Mouse (Mus musculus): ENCODE data around the gene Twf2.

DNA sequence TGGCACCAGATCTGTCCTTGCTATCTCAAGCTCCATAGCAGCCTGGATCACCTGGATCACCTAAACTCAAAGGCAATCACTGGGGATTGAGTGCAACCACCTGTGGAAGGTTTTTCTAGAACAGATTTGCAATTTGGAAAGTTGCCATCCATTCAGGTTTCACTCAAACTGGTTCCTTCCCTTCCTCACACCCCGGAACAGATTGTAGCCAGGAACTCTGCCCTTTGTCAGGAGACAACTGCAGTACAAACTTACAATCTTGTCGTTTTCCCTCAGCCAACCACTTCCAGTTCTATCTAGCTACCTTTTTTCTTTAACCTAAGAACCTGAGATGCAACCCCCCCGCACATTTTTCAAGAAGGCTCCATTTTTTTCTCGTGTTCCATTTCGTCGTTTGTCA is 33.0 kb upstream of the Twf2 start:
- TF ChIP-seq CTCF (IDR thresholded peaks at IDR 0.05; ENCODE audit: extremely low read depth, insufficient read length, insufficient replicate concordance, low read depth, low read length) (no peak), POLR2A (IDR thresholded peaks at IDR 0.05; ENCODE audit: low read depth, low read length) (no peak)

Measured in small intestine, adult 2 months (tissue).